Mouse (Mus musculus): Measurements from ENCODE around the gene Rad51c. TPM values are rescaled to one million over a fixed set of nuclear protein-coding genes. Genes with fewer than 3 reads are reported as not detected.
A peak's percentile ranks its signal among the peaks of the same experiment; 100 is the strongest.
"Not testable (repeated sequence)": the region's sequence is repeated elsewhere in the genome, so short reads cannot be mapped to it uniquely, and the experiment has no call there.

Rad51c gene
- 1 to 10 TPM; 1.8 to 1.9 TPM for total RNA-seq (2021)
- long read RNA-seq, experiment 1 = 0 reads
- long read RNA-seq, experiment 2, partial matches to known transcripts = 0 of 1 reads
- long read RNA-seq, experiment 2, other reads (novel, unspliced or antisense) = 0 of 1 reads

DNA sequence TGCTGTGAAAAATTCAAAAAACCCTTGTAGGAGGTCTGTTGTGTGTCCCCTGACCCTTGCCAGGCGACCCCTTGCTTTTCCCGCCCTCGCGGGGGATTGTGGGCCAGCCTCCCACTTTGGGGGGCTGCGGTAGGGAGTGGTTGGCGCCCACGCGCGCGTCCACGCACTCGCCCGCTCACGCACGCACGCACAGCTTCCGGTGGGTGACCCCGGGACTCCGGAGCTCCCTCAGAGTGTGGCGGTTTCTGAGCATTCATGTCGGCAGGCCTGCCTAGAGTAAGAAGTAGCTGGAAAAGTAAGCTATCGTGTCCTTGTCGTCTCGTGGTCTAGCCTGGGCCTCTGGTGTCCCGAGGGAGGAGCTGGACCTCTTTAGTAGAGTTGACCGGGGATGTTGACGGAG, at the start of gene Rad51c, which contains the start of gene Tex14:
TSS of gene Rad51c (minus strand) at position 79 of the 400 bp plus-strand sequence.
TSS of gene Tex14 (plus strand) at position 190 of the 400 bp plus-strand sequence.
- peak in 1 of 2 experiments; percentile 18 for DNase-seq

- DNase-seq = no peak
These were observed 49.4 kb upstream of the Rad51c start for GRCm38 (mm10) chr11:87454035-87454690.

GRCm38 (mm10) chr11:87453216-87454034, 48.7 kb upstream of the Rad51c start:
- DNase-seq = no peak

GRCm38 (mm10) chr11:87452779-87453178, 48.0 kb upstream of the Rad51c start:
- DNase-seq = not testable (repeated sequence)

DNA sequence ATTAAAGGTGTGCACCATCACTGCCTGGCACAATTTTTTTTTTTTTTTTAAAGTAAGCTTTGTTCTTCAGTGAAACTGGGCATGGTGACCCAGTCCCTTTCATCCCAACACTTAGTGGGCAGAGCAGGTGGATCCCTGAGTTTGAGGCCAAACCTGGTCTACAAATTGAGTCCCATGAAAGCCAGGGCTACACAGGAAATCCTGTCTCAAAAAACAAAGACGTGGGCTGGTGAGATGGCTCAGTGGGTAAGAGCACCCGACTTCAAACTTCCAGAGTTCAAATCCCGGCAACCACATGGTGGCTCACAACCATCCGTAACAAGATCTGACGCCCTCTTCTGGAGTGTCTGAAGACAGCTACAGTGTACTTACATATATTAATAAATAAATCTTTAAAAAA, 45.1 kb upstream of the Rad51c start:
- DNase-seq = not testable (repeated sequence)

- no peak for DNase-seq
These were observed 44.4 kb upstream of the Rad51c start for GRCm38 (mm10) chr11:87449200-87449547.

DNA sequence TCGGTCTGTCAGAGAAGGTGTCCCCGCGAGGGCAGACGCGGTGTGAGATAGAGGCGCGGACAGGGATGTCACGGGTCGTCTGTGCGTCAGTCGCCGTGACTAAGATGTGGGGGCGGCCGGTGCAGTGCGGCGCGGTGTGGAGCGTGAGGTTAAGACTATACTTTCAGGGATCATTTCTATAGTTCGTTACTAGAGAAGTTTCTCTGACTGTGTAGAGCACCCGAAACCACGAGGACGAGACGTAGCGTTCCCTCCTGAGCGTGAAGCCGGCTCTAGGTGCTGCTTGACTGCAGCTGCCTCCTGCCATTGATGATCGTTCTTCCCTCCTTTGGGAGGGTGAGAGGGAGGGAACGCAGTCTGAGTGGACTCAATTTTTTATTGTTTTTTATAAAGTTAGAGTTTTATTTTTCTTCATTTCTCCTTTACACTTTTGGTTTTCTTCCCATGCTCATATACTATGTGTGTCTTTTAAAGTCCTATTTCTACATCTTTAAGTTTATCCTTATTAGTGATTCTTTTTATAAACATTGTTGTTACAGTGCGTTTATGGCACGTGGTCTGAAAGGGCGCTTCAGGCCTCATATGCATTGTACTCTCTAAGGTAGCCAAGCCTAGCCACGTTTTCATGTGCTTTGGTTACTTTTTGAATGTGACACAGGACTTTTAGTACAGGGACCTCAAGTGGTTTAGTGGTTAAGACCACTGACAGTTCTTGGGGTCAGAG, 43.9 kb upstream of the Rad51c start:
- peak; percentile 38 to 51 for DNase-seq

- DNase-seq = peak; percentile 97 to 98
These were observed 43.3 kb upstream of the Rad51c start for GRCm38 (mm10) chr11:87448081-87448475.

GRCm38 (mm10) chr11:87447429-87447828, 42.7 kb upstream of the Rad51c start:
- no peak for DNase-seq

DNA sequence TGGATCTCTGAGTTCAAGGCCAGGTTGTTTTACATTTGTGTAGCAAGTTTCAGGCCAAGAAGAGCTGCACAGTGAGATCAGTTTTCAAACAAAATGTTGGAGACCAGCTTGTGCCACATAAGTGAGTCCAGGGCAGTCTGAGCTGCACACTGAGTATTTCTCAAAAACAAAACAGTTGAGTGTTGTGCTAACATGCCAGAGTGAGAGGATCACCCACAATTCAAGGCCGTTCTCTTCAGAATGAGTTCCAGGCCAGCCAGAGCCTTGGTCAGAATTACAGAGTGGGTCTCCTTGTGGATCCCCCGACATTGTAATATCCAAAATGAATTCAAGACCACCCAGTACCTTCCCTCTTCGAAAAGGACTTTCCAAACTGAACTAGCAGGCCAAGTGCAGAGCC, 41.4 kb upstream of the Rad51c start:
- DNase-seq = no peak

GRCm38 (mm10) chr11:87445593-87445992, 40.8 kb upstream of the Rad51c start:
- DNase-seq = not testable (repeated sequence)

- peak; percentile 27 to 29 for DNase-seq
These were observed 40.1 kb upstream of the Rad51c start for GRCm38 (mm10) chr11:87444735-87445428.

DNA sequence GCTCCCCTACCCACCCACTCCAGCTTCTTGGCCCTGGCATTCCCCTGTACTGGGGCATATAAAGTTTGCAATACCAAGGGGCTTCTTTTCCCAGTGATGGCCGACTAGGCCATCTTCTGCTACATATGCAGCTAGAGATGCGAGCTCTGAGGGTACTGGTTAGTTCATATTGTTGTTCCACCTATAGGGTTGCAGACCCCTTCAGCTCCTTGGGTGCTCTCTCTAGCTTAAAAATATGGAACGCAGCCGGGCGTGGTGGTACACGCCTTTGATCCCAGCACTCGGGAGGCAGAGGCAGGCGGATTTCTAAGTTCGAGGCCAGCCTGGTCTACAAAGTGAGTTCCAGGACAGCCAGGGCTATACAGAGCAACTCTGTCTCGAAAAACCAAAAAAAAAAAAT, 39.3 kb upstream of the Rad51c start:
- not testable (repeated sequence) for DNase-seq

DNA sequence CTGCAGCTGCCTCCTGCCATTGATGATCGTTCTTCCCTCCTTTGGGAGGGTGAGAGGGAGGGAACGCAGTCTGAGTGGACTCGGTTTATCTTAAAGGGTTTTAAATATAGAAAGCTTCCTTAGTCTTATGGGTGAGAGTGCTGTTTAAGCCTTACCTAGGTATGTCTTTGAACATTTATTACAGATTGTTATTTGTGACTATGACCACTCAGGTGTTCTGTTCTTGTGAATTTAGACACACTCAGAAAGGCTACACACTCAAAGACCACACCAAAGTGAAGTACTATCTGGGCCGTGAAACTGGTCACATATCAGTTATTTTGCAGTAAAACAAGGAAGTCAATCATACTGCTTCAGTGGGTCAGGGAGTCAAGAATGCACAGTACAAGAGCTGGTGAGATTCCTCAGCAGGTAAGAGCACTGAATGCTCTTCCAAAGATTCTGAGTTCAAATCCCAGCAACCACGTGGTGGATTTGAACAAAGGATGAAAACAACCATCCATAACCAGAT, 38.7 kb upstream of the Rad51c start:
- peak; percentile 57 to 58 for DNase-seq

DNA sequence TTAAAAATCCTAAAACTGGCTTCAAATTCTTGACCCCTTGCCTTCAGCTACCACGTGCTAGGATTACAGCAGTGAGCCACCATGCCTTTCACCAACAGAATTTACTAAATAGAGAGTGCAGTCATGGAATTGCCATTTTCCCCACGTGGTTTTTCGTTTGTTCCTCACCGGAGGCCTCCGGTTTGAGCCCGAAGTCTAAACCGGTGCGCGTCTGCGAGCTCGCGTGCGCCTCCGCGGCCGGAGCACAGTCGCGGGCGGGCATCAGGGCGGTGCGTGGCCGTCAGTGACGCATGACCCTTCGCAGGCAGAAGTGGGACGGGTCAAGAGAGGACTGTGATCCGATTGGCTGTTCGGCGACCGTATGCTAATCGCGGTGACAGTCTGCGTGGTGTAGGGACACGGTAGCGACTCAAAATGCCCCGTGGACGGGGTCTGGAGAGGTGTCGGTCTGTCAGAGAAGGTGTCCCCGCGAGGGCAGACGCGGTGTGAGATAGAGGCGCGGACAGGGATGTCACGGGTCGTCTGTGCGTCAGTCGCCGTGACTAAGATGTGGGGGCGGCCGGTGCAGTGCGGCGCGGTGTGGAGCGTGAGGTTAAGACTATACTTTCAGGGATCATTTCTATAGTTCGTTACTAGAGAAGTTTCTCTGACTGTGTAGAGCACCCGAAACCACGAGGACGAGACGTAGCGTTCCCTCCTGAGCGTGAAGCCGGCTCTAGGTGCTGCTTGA, 38.1 kb upstream of the Rad51c start:
- peak; percentile 87 to 90 for DNase-seq

- no peak for DNase-seq
These were observed 35.2 kb upstream of the Rad51c start for GRCm38 (mm10) chr11:87439796-87440420.

DNA sequence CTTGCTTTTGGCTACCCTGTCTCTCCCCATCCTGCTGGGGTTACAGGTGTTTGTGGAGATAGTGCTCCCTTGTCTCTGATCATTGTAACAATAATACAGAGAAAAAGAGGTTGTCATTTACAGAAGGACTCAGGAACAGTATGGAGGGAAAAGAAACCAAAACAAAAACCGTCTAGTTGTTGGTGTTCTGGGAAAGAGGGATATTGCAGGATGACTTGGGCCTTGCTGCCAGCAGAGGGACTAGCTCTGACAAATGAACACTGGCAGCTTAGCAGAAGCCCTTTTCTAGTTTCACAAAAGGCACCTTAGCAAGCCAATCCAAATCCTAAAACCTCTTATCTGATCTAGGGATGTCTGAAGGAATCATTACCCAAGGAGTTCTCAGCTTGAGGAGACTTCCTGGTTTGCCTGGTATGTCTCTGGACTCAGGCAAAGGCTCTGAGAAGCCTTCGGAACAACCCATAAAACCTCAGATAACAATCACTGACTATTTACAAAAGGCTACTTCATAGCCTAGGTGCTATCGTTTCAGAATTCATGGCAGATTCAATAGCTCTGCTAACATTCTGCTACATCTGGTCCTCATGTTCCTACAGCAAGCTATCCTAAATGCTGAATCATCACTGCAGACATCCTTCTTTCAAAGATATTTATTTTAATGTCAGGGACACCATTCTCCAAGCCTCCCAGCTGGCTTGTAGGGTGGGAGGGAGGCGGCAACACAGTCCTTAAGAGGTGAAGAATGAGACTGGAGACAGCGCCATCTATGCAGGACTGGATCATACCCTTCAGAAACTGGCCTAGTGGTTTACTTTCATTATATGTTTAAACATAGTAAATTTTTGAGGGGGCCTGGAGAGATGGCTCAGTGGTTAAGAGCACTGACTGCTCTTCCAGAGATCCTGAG, 31.8 kb upstream of the Rad51c start:
- no peak for DNase-seq

DNA sequence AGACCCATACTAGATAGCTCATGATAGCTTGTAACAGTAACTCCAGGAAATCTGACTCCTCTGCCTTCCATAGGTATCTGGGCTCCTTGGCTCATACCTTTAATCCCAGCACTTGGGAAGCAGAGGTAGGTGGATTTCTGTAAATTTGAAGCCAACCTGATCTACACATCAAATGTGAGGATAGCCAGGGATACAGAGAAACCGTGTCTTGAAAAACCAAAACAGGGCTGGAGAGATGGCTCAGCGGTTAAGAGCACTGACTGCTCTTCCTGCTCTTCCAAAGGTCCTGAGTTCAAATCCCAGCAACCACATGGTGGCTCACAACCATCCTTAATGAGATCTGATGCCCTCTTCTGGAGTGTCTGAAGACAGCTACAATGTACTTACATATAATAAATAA, 30.4 kb upstream of the Rad51c start:
- not testable (repeated sequence) for DNase-seq

- DNase-seq = no peak
These were observed 28.3 kb upstream of the Rad51c start for GRCm38 (mm10) chr11:87432933-87433669.

Measured in heart, adult 18-20 months (tissue).